Mouse (Mus musculus) midbrain, embryonic 14.5 days (tissue): Measurements from ENCODE around the gene Cycs. TPM values are rescaled to one million over a fixed set of nuclear protein-coding genes. Genes with fewer than 3 reads are reported as not detected.

Experiments
- ATAC-seq: fragments of 200-750 bp; cut with Nextera tagmentation; 2 replicates; pipeline ENCODE4 v1.8.0; 2017; ENCODE audit warnings: moderate number of reproducible peaks, moderate library complexity; ENCODE audit not compliant: low FRiP score, low TSS enrichment
- DNase-seq: peaks from one replicate; pipeline ENCODE4 v3.0.0-alpha.2; 2015
- H3K27ac ChIP-seq: fragments of 300-500 bp; sonication (generic); replicated peaks from 2 replicates; pipeline ENCODE4 v1.5.1; 2014; ENCODE audit warnings: mild to moderate bottlenecking, low read depth, low read length, moderate library complexity
- H3K27me3 ChIP-seq: fragments of 300-500 bp; sonication (generic); 2 replicates; pipeline ENCODE4 v1.6.1; 2014; ENCODE audit warnings: low read length, control low read depth, mixed read lengths; ENCODE audit not compliant: control insufficient read depth, insufficient read depth
- H3K36me3 ChIP-seq: fragments of 300-500 bp; sonication (generic); 2 replicates; pipeline ENCODE4 v1.6.1; 2014; ENCODE audit warnings: low read length, control low read depth; ENCODE audit not compliant: control insufficient read depth, insufficient read depth
- H3K4me1 ChIP-seq: fragments of 300-500 bp; sonication (generic); 2 replicates; pipeline ENCODE4 v1.6.1; 2014; ENCODE audit warnings: mild to moderate bottlenecking, antibody characterized with exemption, low read length, control low read depth; ENCODE audit not compliant: control insufficient read depth, insufficient read depth
- H3K4me2 ChIP-seq: fragments of 300-500 bp; sonication (generic); 2 replicates; pipeline ENCODE4 v1.6.1; 2014; ENCODE audit warnings: mild to moderate bottlenecking, low read length, moderate library complexity
- H3K4me3 ChIP-seq: fragments of 300-500 bp; sonication (generic); replicated peaks from 2 replicates; pipeline ENCODE4 v1.5.1; 2014; ENCODE audit warnings: low read depth, low read length
- H3K9ac ChIP-seq: fragments of 300-500 bp; sonication (generic); replicated peaks from 2 replicates; pipeline ENCODE4 v1.6.1; 2014; ENCODE audit warnings: mild to moderate bottlenecking, low read length, moderate library complexity
- H3K9me3 ChIP-seq: fragments of 300-500 bp; sonication (generic); 2 replicates; pipeline ENCODE4 v1.6.1; 2016; ENCODE audit warnings: low read length, control low read depth, mixed read lengths; ENCODE audit not compliant: control insufficient read depth
- WGBS: fragments of 180-500 bp; shearing (Covaris S2); extraction: QIAGEN DNeasy Blood & Tissue Kit; methylation state at CpG from one replicate; pipeline ENCODE4 v1.1.7; 2014; 5-methylcytosine and 5-hydroxymethylcytosine counted together
- polyA plus RNA-seq: library from polyadenylated mRNA; unstranded; fragments of >200 nt; fragmentation: Nextera tagmentation; extraction: Ambion mirVana; gene quantifications from 2 replicates; pipeline ENCODE4 v1.2.1, GENCODE M21; 2014

Gene Cycs
- polyA plus RNA-seq, 1 experiment from 2014 or later = 70.5 TPM

- DNase-seq (no peak), ATAC-seq (no peak)
- WGBS = 90% methylated on average over 3 of the region's 3 CpGs
- H3K4me1 ChIP-seq = no peaks in the 10 kb centered on the region
- no peak overlapping the region for H3K9ac ChIP-seq
- no peak overlapping the region for H3K4me2 ChIP-seq
- H3K4me3 ChIP-seq = no peak overlapping the region
- no peaks in the 10 kb centered on the region for H3K36me3 ChIP-seq
- no peaks in the 10 kb centered on the region for H3K9me3 ChIP-seq
- H3K27ac ChIP-seq = no peak overlapping the region
- no peaks in the 10 kb centered on the region for H3K27me3 ChIP-seq
Observed at GRCm38 (mm10) chr6:50535346-50535745, 31.0 kb downstream of the Cycs start.

- Histone ChIP-seq H3K9ac (no peak overlapping the region), H3K27ac (no peak overlapping the region), H3K4me3 (no peak overlapping the region), H3K36me3 (no peaks in the 10 kb centered on the region), H3K27me3 (no peaks in the 10 kb centered on the region), H3K4me2 (no peak overlapping the region), H3K4me1 (no peaks in the 10 kb centered on the region), H3K9me3 (no peaks in the 10 kb centered on the region)
- DNase-seq (peak; percentile 48), ATAC-seq (no peak)
- whole genome bisulfite sequencing = 78% methylated on average over 8 of the region's 8 CpGs
Observed at GRCm38 (mm10) chr6:50531920-50532319, 34.4 kb downstream of the Cycs start.

GRCm38 (mm10) chr6:50531003-50531402, 35.3 kb downstream of the Cycs start:
- H3K9me3 ChIP-seq = no peaks in the 10 kb centered on the region
- no peak overlapping the region for H3K4me3 ChIP-seq
- WGBS = 87% methylated on average over 3 of the region's 3 CpGs

GRCm38 (mm10) chr6:50529194-50529593, 37.1 kb downstream of the Cycs start:
- H3K4me1 ChIP-seq = 0 out of 2 replicates have a peak, but pooled peaks cover 5% of the 10 kb centered on the region
- no peaks in the 10 kb centered on the region for H3K9me3 ChIP-seq
- H3K36me3 ChIP-seq = no peaks in the 10 kb centered on the region
- no peak overlapping the region for H3K4me2 ChIP-seq
- no peak overlapping the region for H3K9ac ChIP-seq
- ATAC-seq = no peak
- no peak for DNase-seq
- H3K27ac ChIP-seq = no peak overlapping the region
- 91% methylated on average over 11 of the region's 11 CpGs for WGBS
- no peak overlapping the region for H3K4me3 ChIP-seq
- H3K27me3 ChIP-seq = no peaks in the 10 kb centered on the region

More at GRCm38 (mm10) chr6:50531003-50531402, 35.3 kb downstream of the Cycs start:
- Histone ChIP-seq H3K4me2 (no peak overlapping the region), H3K27ac (no peak overlapping the region), H3K27me3 (no peaks in the 10 kb centered on the region), H3K9ac (no peak overlapping the region), H3K4me1 (0 out of 2 replicates have a peak, but pooled peaks cover 5% of the 10 kb centered on the region), H3K36me3 (no peaks in the 10 kb centered on the region)
- DNase-seq = no peak
- ATAC-seq = no peak

- ATAC-seq (no peak), DNase-seq (no peak)
- Histone ChIP-seq H3K9ac (no peak overlapping the region), H3K4me1 (0 out of 2 replicates have a peak, but pooled peaks cover 5% of the 10 kb centered on the region), H3K4me3 (no peak overlapping the region), H3K4me2 (no peak overlapping the region), H3K36me3 (no peaks in the 10 kb centered on the region), H3K9me3 (no peaks in the 10 kb centered on the region), H3K27ac (no peak overlapping the region), H3K27me3 (no peaks in the 10 kb centered on the region)
- WGBS = 75% methylated on average over 9 of the region's 9 CpGs
Observed at GRCm38 (mm10) chr6:50527416-50527815, 38.9 kb downstream of the Cycs start.

- Histone ChIP-seq H3K27me3 (no peaks in the 10 kb centered on the region), H3K36me3 (no peaks in the 10 kb centered on the region), H3K4me2 (no peak overlapping the region), H3K9ac (no peak overlapping the region), H3K27ac (no peak overlapping the region), H3K4me3 (no peak overlapping the region), H3K9me3 (no peaks in the 10 kb centered on the region), H3K4me1 (0 out of 2 replicates have a peak, but pooled peaks cover 5% of the 10 kb centered on the region)
- DNase-seq (peak; percentile 88), ATAC-seq (no peak)
- WGBS = 18% methylated on average over 7 of the region's 7 CpGs
Observed at GRCm38 (mm10) chr6:50526597-50527024, 39.7 kb downstream of the Cycs start.

GRCm38 (mm10) chr6:50525846-50526245, 40.5 kb downstream of the Cycs start:
- 0 out of 2 replicates have a peak, but pooled peaks cover 5% of the 10 kb centered on the region for H3K4me1 ChIP-seq
- H3K9ac ChIP-seq = no peak overlapping the region
- DNase-seq (no peak), ATAC-seq (no peak)
- no peak overlapping the region for H3K4me3 ChIP-seq
- no peaks in the 10 kb centered on the region for H3K27me3 ChIP-seq
- H3K36me3 ChIP-seq = no peaks in the 10 kb centered on the region
- no peak overlapping the region for H3K27ac ChIP-seq
- no peak overlapping the region for H3K4me2 ChIP-seq
- 60% methylated on average over 8 of the region's 8 CpGs for WGBS
- H3K9me3 ChIP-seq = no peaks in the 10 kb centered on the region

GRCm38 (mm10) chr6:50524261-50524896, 42.0 kb downstream of the Cycs start:
- Histone ChIP-seq H3K9me3 (no peaks in the 10 kb centered on the region), H3K4me1 (0 out of 2 replicates have a peak, but pooled peaks cover 5% of the 10 kb centered on the region), H3K4me2 (no peak overlapping the region), H3K4me3 (no peak overlapping the region), H3K27me3 (no peaks in the 10 kb centered on the region), H3K9ac (no peak overlapping the region), H3K27ac (no peak overlapping the region), H3K36me3 (no peaks in the 10 kb centered on the region)
- ATAC-seq (no peak), DNase-seq (no peak)
- 85% methylated on average over 10 of the region's 10 CpGs for WGBS

- Histone ChIP-seq H3K4me1 (0 out of 2 replicates have a peak, but pooled peaks cover 5% of the 10 kb centered on the region), H3K27ac (no peak overlapping the region), H3K4me3 (no peak overlapping the region), H3K4me2 (no peak overlapping the region), H3K36me3 (no peaks in the 10 kb centered on the region), H3K9ac (no peak overlapping the region), H3K27me3 (no peaks in the 10 kb centered on the region), H3K9me3 (no peaks in the 10 kb centered on the region)
- no peak for ATAC-seq
- no peak for DNase-seq
- 96% methylated on average over 7 of the region's 7 CpGs for WGBS
Observed at GRCm38 (mm10) chr6:50522772-50523171, 43.6 kb downstream of the Cycs start.
